Mouse (Mus musculus) liver, embryonic 13.5 days (tissue): Measurements from ENCODE around the gene Olfr1282. TPM values are rescaled to one million over a fixed set of nuclear protein-coding genes. Genes with fewer than 3 reads are reported as not detected.
"Not testable (repeated sequence)": the region's sequence is repeated elsewhere in the genome, so short reads cannot be mapped to it uniquely, and the experiment has no call there.

ENCODE experiments used
- ATAC-seq: fragments of 200-750 bp; cut with Nextera tagmentation; 2 replicates; pipeline ENCODE4 v1.8.0; 2017; ENCODE audit warnings: low read depth, mild to moderate bottlenecking, moderate number of reproducible peaks, moderate library complexity
- DNase-seq: peaks from one replicate; pipeline ENCODE4 v3.0.0; 2022
- H3K27ac ChIP-seq: fragments of 300-500 bp; sonication (generic); 2 replicates; pipeline ENCODE4 v1.5.1; 2015; ENCODE audit warnings: moderate library complexity, mild to moderate bottlenecking, inconsistent platforms
- H3K27me3 ChIP-seq: fragments of 300-500 bp; sonication (generic); 2 replicates; pipeline ENCODE4 v1.6.1; 2015; ENCODE audit warnings: mild to moderate bottlenecking, inconsistent platforms
- H3K36me3 ChIP-seq: fragments of 300-500 bp; sonication (generic); 2 replicates; pipeline ENCODE4 v1.6.1; 2015; ENCODE audit warnings: mild to moderate bottlenecking, inconsistent platforms
- H3K4me1 ChIP-seq: fragments of 300-500 bp; sonication (generic); replicated peaks from 2 replicates; pipeline ENCODE4 v1.6.1; 2015; ENCODE audit warnings: inconsistent platforms
- H3K4me2 ChIP-seq: fragments of 300-500 bp; sonication (generic); 2 replicates; pipeline ENCODE4 v1.6.1; 2015; ENCODE audit warnings: inconsistent platforms, mild to moderate bottlenecking, moderate library complexity
- H3K4me3 ChIP-seq: fragments of 300-500 bp; sonication (generic); replicated peaks from 2 replicates; pipeline ENCODE4 v1.5.1; 2015; ENCODE audit warnings: mild to moderate bottlenecking, inconsistent platforms
- H3K9ac ChIP-seq: fragments of 300-500 bp; sonication (generic); 2 replicates; pipeline ENCODE4 v1.6.1; 2015; ENCODE audit warnings: mild to moderate bottlenecking, inconsistent platforms
- H3K9me3 ChIP-seq: fragments of 300-500 bp; sonication (generic); replicated peaks from 2 replicates; pipeline ENCODE4 v1.6.1; 2016; ENCODE audit warnings: inconsistent platforms
- WGBS: fragments of 180-500 bp; shearing (Covaris S2); methylation state at CpG from one replicate; pipeline ENCODE4 v1.1.7; 2015; ENCODE audit not compliant: insufficient replicate concordance; 5-methylcytosine and 5-hydroxymethylcytosine counted together
- polyA plus RNA-seq: library from polyadenylated mRNA; unstranded; fragments of >200 nt; fragmentation: Nextera tagmentation; extraction: Ambion mirVana; gene quantifications from 2 replicates; pipeline ENCODE4 v1.2.1, GENCODE M21; 2015

Olfr1282 gene
- polyA plus RNA-seq, result not detected in 2 replicates

GRCm38 (mm10) chr2:111335976-111336375 lies at the start of gene Olfr1282:
Gene Olfr1282 (minus strand): TSS chr2:111336076.
- no peak within 1 kb of the TSS for H3K4me3 ChIP-seq
- H3K36me3 ChIP-seq, result no peaks in the 10 kb centered on the region
- H3K27ac ChIP-seq, result no peak within 1 kb of the TSS
- no peak within 1 kb of the TSS for H3K4me2 ChIP-seq
- no peaks in the 10 kb centered on the region for H3K4me1 ChIP-seq
- no peaks in the 10 kb centered on the region for H3K27me3 ChIP-seq
- DNase-seq (no peak), ATAC-seq (no peak)
- no peak within 1 kb of the TSS for H3K9ac ChIP-seq
- WGBS, result 43% methylated on average over 2 of the region's 2 CpGs
- H3K9me3 ChIP-seq, result no peaks in the 10 kb centered on the region

GRCm38 (mm10) chr2:111375222-111375621 lies 39.3 kb upstream of the Olfr1282 start, which contains the start of gene Olfr1284:
Gene Olfr1284 (plus strand): TSS chr2:111375522.
- ATAC-seq, result no peak
- no peak within 1 kb of the TSS for H3K9ac ChIP-seq

GRCm38 (mm10) chr2:111366490-111366889 lies 30.6 kb upstream of the Olfr1282 start, which contains the start of gene Olfr1283:
Gene Olfr1283 (plus strand): TSS chr2:111366790.
- no peaks in the 10 kb centered on the region for H3K36me3 ChIP-seq
- WGBS, result 49% methylated on average over 2 of the region's 2 CpGs
- DNase-seq, result no peak
- H3K4me1 ChIP-seq, result no peaks in the 10 kb centered on the region
- no peak within 1 kb of the TSS for H3K4me2 ChIP-seq
- H3K4me3 ChIP-seq, result no peak within 1 kb of the TSS
- no peak for ATAC-seq
- H3K27me3 ChIP-seq, result no peaks in the 10 kb centered on the region
- H3K27ac ChIP-seq, result no peak within 1 kb of the TSS
- H3K9me3 ChIP-seq, result no peaks in the 10 kb centered on the region
- H3K9ac ChIP-seq, result no peak within 1 kb of the TSS

More at GRCm38 (mm10) chr2:111375222-111375621, 39.3 kb upstream of the Olfr1282 start, which contains the start of gene Olfr1284:
- DNase-seq, result no peak
- no peak within 1 kb of the TSS for H3K4me2 ChIP-seq
- H3K27me3 ChIP-seq, result no peaks in the 10 kb centered on the region
- H3K4me1 ChIP-seq, result no peaks in the 10 kb centered on the region
- H3K27ac ChIP-seq, result no peak within 1 kb of the TSS
- WGBS, result 69% methylated on average over 1 of the region's 1 CpGs
- H3K36me3 ChIP-seq, result no peaks in the 10 kb centered on the region
- H3K4me3 ChIP-seq, result no peak within 1 kb of the TSS
- H3K9me3 ChIP-seq, result no peaks in the 10 kb centered on the region

GRCm38 (mm10) chr2:111333721-111334120 lies 2.2 kb downstream of the Olfr1282 start:
- H3K36me3 ChIP-seq, DNase-seq, H3K9me3 ChIP-seq, H3K4me3 ChIP-seq, H3K4me1 ChIP-seq, H3K4me2 ChIP-seq, H3K27ac ChIP-seq, H3K27me3 ChIP-seq, ATAC-seq, H3K9ac ChIP-seq: not testable (repeated sequence)
- WGBS, result 60% methylated on average over 5 of the region's 5 CpGs

GRCm38 (mm10) chr2:111326220-111326619 lies 9.7 kb downstream of the Olfr1282 start, which contains the start of gene Olfr1281:
Gene Olfr1281 (plus strand): TSS chr2:111326520.
- Histone ChIP-seq H3K4me3 (no peak within 1 kb of the TSS), H3K36me3 (no peaks in the 10 kb centered on the region), H3K9me3 (no peaks in the 10 kb centered on the region), H3K4me2 (no peak within 1 kb of the TSS), H3K27ac (no peak within 1 kb of the TSS), H3K9ac (no peak within 1 kb of the TSS), H3K4me1 (no peaks in the 10 kb centered on the region), H3K27me3 (no peaks in the 10 kb centered on the region)
- DNase-seq (no peak), ATAC-seq (no peak)
- WGBS, result 46% methylated on average over 2 of the region's 2 CpGs

- DNase-seq (no peak), ATAC-seq (no peak)
- H3K9ac ChIP-seq, result no peak within 1 kb of the TSS
- H3K27me3 ChIP-seq, result no peaks in the 10 kb centered on the region
- no peaks in the 10 kb centered on the region for H3K4me1 ChIP-seq
- H3K9me3 ChIP-seq, result no peaks in the 10 kb centered on the region
- no peak within 1 kb of the TSS for H3K4me2 ChIP-seq
- H3K4me3 ChIP-seq, result no peak within 1 kb of the TSS
- no peaks in the 10 kb centered on the region for H3K36me3 ChIP-seq
- H3K27ac ChIP-seq, result no peak within 1 kb of the TSS
Observed at GRCm38 (mm10) chr2:111313717-111314116, 22.2 kb downstream of the Olfr1282 start, which contains the start of gene Olfr1280. Gene Olfr1280 (plus strand): TSS chr2:111314017.

- no peaks in the 10 kb centered on the region for H3K36me3 ChIP-seq
- no peak for DNase-seq
- H3K4me3 ChIP-seq, result no peak within 1 kb of the TSS
- H3K27me3 ChIP-seq, result no peaks in the 10 kb centered on the region
- no peak for ATAC-seq
- no peak within 1 kb of the TSS for H3K27ac ChIP-seq
- no peak within 1 kb of the TSS for H3K4me2 ChIP-seq
- no peak within 1 kb of the TSS for H3K9ac ChIP-seq
- no peaks in the 10 kb centered on the region for H3K4me1 ChIP-seq
- no peaks in the 10 kb centered on the region for H3K9me3 ChIP-seq
Observed at GRCm38 (mm10) chr2:111300374-111300773, 35.5 kb downstream of the Olfr1282 start, which contains the start of gene Olfr1279. Gene Olfr1279 (plus strand): TSS chr2:111300635.

GRCm38 (mm10) chr2:111298541-111298940 lies 37.3 kb downstream of the Olfr1282 start:
- Histone ChIP-seq H3K27ac (no peak overlapping the region), H3K9me3 (no peaks in the 10 kb centered on the region), H3K9ac (no peak overlapping the region), H3K36me3 (no peaks in the 10 kb centered on the region), H3K4me1 (no peaks in the 10 kb centered on the region), H3K27me3 (no peaks in the 10 kb centered on the region), H3K4me2 (no peak overlapping the region), H3K4me3 (no peak overlapping the region)
- DNase-seq (no peak), ATAC-seq (no peak)

GRCm38 (mm10) chr2:111289836-111290235 lies 46.0 kb downstream of the Olfr1282 start, which contains the start of gene Olfr1278:
Gene Olfr1278 (plus strand): TSS chr2:111290136.
- H3K9me3 ChIP-seq, result no peaks in the 10 kb centered on the region; the same call in 1 of the 2 replicates
- H3K36me3 ChIP-seq, result no peaks in the 10 kb centered on the region
- no peaks in the 10 kb centered on the region for H3K27me3 ChIP-seq
- no peak within 1 kb of the TSS for H3K4me3 ChIP-seq
- no peak within 1 kb of the TSS for H3K9ac ChIP-seq
- no peak for ATAC-seq
- DNase-seq, result no peak
- H3K27ac ChIP-seq, result no peak within 1 kb of the TSS
- H3K4me2 ChIP-seq, result no peak within 1 kb of the TSS
- no peaks in the 10 kb centered on the region for H3K4me1 ChIP-seq

Other genes with a start within 250 kb of the Olfr1282 start
- not detected in 2 replicates for gene Gm13941, start 230.1 kb downstream of the Olfr1282 start, polyA plus RNA-seq
- gene Gm15130, start 183.1 kb downstream of the Olfr1282 start, polyA plus RNA-seq, result not detected in 2 replicates
- gene 4930430A15Rik, start 106.5 kb downstream of the Olfr1282 start, polyA plus RNA-seq, result not detected in 2 replicates
- not detected in 2 replicates for gene Olfr1275, start 100.8 kb downstream of the Olfr1282 start, polyA plus RNA-seq
- not detected in 2 replicates for gene Olfr1276, start 81.6 kb downstream of the Olfr1282 start, polyA plus RNA-seq
- gene Olfr1277, start 62.0 kb downstream of the Olfr1282 start, polyA plus RNA-seq, result not detected in 2 replicates
- gene Olfr1278, start 45.9 kb downstream of the Olfr1282 start, polyA plus RNA-seq, result not detected in 2 replicates
- not detected in 2 replicates for gene Olfr1279, start 35.4 kb downstream of the Olfr1282 start, polyA plus RNA-seq
- not detected in 2 replicates for gene Olfr1280, start 22.1 kb downstream of the Olfr1282 start, polyA plus RNA-seq
- not detected in 2 replicates for gene Olfr1281, start 9.6 kb downstream of the Olfr1282 start, polyA plus RNA-seq
- gene Olfr1283, start 30.7 kb upstream of the Olfr1282 start, polyA plus RNA-seq, result not detected in 2 replicates
- gene Olfr1284, start 39.4 kb upstream of the Olfr1282 start, polyA plus RNA-seq, result not detected in 2 replicates
- not detected in 2 replicates for gene Olfr1286, start 87.0 kb upstream of the Olfr1282 start, polyA plus RNA-seq
- gene Olfr1287, start 113.1 kb upstream of the Olfr1282 start, polyA plus RNA-seq, result not detected in 2 replicates
- not detected in 2 replicates for gene Olfr1288, start 138.0 kb upstream of the Olfr1282 start, polyA plus RNA-seq
- not detected in 2 replicates for gene Olfr1289, start 144.7 kb upstream of the Olfr1282 start, polyA plus RNA-seq
- gene Olfr1290, start 157.8 kb upstream of the Olfr1282 start, polyA plus RNA-seq, result not detected in 2 replicates
- gene Olfr1291-ps1, start 161.1 kb upstream of the Olfr1282 start, polyA plus RNA-seq, result not detected in 2 replicates
- not detected in 2 replicates for gene Olfr1293-ps, start 189.1 kb upstream of the Olfr1282 start, polyA plus RNA-seq
- gene Olfr1294, start 204.2 kb upstream of the Olfr1282 start, polyA plus RNA-seq, result not detected in 2 replicates
- not detected in 2 replicates for gene Olfr1295, start 233.6 kb upstream of the Olfr1282 start, polyA plus RNA-seq